Mouse (Mus musculus): ENCODE measurements around the gene Gngt2.
"Not testable (repeated sequence)": the region's sequence is repeated elsewhere in the genome, so short reads cannot be mapped to it uniquely, and the experiment has no call there.

Gngt2 gene

DNA sequence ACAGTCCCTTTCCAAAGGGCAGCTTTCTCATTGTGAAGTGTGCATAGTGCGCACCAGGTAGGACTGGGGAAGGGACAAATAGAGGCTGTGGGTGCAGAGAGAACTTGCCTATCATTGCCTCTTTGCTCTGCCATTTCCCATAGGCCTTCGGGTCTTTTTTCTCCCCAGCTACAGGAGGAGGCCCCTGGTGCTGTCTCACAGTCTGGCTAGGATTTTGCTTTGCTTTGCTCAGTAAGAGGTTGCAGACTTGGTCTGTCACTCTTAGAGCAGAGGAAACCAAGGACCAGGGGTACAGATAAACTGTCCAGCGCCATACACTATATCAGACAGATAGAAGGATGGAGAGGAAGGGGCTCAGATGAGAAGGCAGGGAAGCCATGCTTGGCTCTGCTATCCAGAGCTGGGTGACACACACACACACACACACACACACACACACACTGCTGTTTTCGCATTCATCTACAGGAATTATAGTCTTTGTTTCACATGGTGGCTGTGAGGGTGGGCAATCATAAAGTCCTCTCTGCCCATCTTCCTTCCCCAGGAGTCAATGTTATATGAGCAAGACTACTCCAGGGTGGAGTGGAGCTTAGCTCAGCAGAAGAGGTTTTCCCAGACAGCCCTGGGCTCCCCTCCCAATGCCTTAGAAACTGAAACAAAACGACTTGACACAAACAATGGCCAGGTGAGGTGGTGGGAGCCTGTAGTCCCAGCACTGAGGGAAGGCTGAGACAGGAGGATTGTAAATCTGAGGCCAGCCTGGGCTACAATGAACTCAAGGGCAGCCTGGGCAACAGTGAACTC lies 3.9 kb downstream of the Gngt2 start:
- no peak for DNase-seq (ENCODE audit: low spot score)

DNA sequence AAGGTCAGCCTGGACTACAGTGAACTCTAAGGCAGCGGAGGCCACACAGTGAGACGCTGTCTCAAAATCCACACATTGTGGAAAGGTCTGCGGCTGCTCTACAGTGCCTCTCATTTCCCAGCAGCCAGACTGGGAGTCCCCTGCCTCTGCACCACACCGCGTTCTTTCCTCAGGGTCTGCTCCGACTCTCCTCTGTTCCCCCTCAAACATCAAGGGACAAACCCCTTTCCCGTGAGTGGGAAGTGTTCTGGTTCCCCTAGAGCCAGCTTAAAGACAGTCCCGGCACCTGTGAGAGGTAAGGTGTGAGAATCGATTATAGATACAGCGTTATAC lies 4.4 kb downstream of the Gngt2 start:
- DNase-seq (ENCODE audit: low spot score): no peak

DNA sequence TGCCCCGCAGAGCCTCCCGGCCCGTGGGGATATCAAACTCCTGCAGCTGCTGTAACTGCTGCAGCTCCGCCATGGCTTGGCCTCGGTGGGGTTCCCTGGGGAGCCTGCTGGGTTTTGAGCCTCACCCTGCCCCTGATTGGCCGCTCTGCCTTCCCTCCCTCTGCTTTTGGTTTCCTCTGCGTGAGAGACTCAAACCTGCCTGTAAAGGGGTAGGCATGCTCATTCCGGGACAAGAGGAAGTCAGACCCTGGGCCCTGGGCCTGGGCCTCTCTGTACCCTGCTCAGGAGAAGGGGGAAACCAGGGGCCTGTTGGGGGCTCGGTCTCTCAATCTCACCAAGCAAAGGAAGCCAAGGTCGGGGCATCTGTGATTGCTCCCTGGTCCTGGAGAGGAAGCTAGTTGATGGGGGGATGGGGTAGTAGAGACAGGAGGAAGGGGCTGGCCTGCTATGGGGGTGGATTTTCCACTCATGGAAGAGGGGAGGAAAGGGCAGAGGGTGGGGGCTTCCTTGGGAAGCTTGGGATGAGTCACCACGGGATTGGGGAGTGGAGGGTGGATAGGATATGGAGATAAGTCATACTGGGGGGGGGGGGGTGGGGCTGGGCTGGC lies 5.2 kb downstream of the Gngt2 start, which contains the start of gene Abi3:
TSS of gene Abi3 (minus strand) at position 403 of the 608 bp plus-strand sequence.
- DNase-seq (ENCODE audit: low spot score): no peak

DNA sequence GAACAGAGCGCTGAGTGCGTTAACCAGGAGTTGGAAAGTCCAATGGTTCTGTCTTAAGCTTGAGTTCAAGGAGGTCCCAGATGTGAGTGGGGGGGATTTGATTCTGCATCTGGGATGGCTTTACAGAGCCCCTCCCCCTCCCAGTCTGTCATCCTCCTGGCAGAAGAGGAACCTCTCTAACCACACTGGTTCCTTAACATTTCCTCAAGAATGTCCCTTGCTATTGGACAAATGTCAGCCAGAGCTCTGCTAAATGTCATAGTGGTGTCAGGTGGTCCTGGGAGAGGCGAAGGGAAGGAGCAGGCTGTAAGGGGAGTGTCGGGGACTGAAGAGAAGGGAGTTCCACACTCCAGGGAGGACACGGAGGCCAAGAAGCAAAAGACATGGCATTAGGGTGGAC lies 5.9 kb downstream of the Gngt2 start:
- DNase-seq (ENCODE audit: low spot score): no peak

DNA sequence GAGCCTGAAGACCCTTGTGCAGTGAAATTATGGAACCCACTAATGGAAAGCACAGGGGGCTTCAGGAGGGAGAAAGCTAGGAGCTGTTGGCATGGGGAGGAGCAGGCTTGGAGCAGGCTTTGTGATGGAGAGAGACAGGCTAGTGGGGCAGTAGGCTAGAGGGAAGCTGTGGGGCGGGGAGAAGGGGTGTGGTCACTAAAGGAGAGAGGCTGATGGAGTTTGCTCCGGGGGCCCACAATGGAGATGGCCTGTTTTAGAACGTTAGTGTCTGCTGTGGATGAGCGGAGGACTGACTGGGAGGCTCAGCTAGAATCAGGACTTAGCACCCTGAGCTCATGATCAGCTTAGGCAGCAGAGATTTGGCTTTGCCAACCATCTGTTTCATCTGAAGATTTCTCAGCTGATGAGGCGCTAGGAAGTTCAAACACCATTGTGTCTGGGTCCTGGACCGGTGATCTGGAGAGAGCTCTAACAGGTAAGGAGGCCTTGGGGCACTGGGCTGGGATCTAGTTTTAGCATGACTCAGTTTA lies 6.5 kb downstream of the Gngt2 start:
- DNase-seq (ENCODE audit: low spot score): peak; percentile 22

DNA sequence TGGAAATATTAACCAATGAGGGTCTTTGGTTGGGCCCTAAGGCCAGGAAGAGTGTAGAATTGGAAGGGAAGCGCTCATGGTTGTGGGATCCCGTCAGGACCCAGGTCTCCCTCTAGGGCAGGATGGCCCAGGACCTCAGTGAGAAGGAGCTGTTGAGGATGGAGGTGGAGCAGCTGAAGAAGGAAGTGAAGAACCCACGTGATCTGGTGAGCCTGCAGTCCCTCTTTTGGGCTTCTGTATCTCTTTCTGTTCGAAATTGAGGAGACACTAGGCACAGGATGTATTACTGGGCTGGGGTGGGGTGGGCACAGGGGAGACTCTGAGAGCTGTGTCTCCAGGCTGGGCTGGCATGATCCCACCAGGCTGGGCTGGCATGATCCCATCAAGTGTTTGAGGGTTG lies 7.9 kb downstream of the Gngt2 start:
- DNase-seq (ENCODE audit: low spot score): no peak

DNA sequence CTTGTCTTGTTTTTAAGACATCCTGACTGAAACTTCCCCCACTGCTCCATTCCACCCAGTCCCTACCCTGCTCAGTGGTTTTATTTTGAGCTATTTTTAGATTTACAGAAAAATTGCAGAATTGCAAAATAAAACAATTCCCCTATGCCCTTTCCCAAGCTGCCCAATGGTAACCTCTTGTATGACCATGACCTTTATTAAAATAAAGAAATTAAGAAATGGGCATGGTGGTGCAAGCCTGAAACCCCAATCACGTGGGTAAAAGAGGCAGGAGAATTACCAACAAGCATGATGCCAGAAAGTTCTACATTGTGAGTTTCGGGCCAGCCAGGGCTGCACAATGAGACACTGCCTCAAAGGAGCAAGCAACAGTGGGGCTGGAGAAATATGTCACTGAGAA lies 13.9 kb downstream of the Gngt2 start:
- no peak for DNase-seq (ENCODE audit: low spot score)

DNA sequence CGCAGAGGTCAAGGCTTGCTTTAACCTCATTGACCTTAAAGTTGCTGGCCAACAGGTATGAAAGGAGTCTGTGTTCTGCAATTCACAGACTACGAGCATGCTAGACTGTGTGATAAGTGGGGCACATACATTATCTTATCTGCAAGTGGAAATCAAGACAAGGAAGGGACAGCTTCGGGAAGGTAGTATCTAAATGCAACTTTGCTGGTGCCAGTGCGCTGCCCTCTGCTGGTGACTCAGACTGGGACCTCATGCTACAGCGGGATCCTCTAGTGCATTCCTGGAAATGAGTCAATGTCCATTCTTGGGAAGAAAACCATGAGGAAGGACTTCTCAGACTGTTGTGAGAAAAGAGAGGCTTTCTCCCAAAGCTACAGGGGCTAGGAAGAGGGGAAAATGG lies 16.7 kb downstream of the Gngt2 start:
- DNase-seq (ENCODE audit: low spot score): peak; percentile 68

DNA sequence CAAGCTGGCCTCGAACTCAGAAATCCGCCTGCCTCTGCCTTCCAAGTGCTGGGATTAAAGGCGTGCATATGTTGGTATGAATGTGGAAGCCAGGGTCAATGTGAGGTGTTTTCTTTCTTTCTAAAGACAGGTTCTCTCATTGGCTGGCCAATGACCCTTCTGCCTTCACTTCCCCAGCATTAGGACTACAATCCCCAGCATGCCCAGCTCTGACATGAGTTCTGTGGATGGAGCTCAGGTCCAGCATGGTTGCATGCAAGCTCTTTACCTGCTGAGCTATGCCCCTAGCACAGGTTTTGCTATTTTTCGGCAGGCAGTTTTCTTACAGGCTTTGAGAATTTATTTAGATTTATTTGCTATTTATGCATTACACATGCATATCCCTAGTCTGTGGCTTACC lies 20.3 kb downstream of the Gngt2 start:
- DNase-seq (ENCODE audit: low spot score): no peak

DNA sequence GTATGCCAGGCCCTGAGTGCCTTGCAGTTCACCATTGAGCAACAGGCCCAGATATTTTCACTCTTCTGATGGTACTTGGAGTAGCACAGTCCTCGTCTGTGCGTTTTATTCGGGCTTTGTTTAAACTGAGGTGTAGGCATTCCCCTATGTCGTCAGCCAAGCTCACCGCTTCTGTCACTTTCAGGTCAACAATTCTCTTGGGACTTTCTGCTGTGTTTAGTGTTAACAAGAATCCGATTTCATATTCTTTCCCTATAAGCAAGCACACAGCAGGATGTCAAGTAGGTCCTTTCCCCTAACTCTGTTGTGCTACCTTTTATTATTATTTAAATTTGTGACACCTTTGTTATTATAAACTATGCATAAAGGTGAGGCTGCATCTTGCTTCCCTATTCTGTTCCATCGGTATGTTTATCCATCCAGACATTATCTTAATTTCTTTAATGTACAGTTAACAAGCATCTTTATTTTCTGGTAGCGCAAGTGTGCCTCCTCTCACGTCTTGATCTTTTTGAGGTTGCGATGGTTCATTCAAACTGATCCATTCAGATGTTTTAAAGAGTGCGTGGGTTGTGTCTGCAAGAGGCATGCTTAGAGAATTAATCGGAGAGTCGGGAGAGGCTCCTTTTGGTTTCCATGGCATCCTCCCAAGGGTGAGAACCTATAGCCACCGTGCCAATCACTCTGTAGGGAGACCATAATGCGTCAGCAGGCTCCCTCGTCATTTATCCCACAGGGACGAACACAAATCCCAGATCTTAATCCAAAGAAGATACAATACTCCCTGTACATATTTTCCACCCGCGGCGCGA lies 20.9 kb downstream of the Gngt2 start:
- peak; percentile 12 for DNase-seq (ENCODE audit: low spot score)

DNA sequence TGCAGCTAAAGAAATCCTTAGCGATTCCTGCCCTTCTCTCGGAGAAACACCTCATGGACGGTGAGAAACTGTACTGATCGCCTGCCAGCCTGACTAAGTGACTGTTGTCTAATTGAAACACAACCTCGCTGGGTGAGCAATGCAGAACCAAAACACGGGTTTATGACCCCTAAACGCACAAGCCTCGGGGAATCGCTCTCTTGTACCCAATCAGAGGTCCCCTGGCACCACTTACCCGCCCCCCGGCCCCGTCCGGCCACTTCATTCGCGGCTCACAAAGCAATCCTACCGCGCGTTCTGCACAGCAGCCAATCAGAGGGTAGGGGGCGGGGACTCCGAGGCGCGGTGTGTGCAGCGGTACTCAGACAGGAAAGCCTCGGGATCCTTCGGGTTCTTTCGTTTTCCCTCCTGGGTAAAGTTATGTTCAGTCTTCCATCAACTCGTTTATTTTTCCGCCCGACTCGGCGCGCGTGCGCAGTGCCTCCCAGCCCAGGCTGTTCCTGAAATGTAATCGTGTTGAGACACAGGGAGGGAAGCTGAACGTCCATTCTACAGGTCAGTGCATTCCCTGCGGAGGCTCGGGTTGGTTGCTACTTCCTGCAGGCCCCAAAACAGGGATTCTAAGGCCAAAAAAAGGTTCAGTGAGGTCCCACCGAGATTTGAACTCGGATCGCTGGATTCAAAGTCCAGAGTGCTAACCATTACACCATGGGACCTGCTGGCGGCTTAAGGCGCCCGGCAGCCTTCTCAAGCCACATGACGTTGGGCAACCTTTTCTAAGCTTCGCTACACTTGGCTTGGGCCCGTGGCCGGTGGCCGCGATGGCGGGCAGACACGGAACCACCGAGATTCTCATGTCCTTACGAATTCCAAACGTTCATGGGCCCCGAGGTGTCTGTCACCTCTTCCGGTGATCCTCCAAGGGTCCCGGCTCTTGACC lies 21.8 kb downstream of the Gngt2 start:
- peak; percentile 98 for DNase-seq (ENCODE audit: low spot score)

DNA sequence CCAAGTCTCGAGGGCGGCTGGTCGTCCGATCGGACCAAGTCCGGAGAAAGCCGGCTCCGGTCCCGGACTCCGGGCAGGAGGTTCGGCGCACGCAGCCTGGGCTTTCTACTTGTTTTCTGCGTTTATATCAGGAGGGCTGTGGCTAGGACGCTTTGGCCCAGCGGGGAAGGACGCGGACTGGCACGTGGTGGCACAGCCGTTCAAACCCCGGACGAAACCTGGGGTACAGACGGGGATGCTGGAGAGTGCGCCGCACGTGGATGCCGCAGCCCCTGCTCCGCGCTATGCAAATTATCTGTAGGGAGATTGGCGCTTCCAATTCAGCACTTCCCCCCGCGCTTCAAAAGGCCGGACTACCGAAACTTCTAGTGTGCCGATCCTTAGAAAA lies 22.4 kb downstream of the Gngt2 start:
- peak; percentile 79 for DNase-seq (ENCODE audit: low spot score)

DNA sequence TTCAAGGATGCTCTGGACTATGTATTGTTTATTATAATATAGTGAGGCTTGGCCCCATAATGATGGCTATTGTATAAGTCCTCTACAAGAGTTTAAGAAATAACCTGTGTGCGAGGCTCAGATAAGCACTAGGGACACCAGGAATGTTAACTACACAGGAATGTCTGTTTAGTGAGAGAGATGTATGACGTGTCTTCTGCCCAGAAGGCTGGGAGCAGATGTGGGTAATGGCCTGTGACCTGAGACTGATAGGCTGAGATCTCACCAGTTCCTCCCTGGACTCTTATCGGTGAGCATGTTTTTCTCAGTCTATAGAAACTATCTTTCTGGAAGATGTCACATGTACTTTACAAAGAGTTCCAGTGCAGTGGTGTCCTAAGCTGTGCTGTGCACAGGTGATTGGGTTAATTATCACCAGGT lies 23.1 kb downstream of the Gngt2 start:
- no peak for DNase-seq (ENCODE audit: low spot score)

DNA sequence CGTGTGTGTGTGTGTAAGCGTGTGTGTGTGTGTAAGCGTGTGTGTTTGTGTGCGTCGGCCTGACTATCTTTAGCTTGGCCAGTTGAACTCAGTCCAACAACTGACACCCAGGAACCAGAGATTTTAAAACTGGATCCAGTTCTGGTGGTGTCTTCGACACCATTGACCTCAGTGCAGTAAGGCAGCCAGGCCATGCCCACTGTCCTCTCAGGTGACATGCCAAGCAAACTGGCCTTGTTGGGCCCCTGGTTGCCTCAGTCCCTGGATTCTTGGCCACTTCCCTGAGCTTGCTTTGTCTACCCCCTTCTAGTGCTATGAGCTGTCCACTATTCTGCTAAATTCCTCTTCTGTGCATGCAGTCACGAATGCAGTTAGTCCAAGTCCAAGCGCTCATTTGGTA lies 24.4 kb downstream of the Gngt2 start:
- no peak for DNase-seq (ENCODE audit: low spot score)

DNA sequence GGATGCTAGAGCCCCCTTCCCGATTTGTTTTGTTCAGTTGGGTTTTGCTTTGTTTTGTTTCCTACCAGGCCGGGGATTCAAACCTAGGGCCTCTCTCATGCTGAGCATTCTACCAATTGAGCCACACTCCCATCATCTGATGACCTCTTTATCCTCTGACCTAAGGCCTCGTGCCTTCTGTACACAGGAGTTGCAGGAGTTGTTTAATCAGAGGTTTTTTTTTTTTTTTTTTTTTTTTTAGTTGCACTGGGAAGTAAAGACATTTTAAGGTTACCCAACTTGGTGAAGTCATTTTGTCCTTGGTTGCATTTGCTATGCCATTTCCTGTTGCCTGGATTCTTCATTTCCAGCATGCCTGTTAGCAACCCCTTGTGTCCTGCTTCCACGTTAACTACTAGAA lies 32.4 kb downstream of the Gngt2 start:
- no peak for DNase-seq (ENCODE audit: low spot score)

DNA sequence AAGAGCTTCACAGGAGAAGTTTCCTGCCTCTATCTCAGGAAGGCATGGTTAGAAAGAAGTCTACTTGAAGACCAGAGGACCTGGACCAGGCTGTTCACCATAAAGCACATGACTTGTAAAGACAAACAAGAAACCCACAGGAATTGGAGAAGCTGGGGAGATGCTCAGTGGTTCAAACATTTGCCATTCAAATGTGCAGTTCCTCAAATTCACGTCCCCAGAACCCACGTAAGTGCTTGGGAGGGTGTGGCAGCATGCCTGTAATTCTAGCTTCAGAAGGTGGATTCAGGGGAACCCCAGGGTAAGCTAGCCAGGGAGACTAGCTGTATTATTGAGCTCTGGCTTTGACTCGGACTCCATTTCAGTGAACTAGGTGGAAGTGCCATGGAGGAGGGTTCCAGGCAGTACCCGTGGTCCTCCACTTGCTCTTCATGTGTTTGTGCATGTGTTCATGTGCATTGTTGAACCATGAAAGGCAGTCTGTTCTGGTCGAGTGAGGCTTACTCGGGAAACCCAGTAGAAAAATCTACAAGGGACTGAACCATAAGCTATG lies 33.0 kb downstream of the Gngt2 start:
- DNase-seq (ENCODE audit: low spot score): no peak

DNA sequence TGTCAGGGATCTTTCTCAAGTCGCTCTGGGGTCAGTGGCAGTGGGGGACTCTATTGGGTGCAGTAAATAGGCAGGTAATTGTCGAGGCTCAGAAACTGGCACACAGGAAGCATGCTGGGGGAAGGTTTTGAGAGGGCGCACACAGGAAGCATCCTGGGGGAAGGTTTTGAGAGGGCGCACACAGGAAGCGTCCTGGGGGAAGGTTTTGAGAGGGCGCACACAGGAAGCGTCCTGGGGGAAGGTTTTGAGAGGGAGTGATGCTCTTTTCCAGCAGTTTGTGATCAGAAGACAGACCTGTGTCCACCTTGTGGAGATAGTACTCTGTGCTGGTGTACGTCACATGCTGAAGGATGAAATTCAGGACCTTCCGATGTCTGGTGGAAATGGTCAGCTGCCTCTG lies 38.8 kb downstream of the Gngt2 start:
- no peak for DNase-seq (ENCODE audit: low spot score)

DNA sequence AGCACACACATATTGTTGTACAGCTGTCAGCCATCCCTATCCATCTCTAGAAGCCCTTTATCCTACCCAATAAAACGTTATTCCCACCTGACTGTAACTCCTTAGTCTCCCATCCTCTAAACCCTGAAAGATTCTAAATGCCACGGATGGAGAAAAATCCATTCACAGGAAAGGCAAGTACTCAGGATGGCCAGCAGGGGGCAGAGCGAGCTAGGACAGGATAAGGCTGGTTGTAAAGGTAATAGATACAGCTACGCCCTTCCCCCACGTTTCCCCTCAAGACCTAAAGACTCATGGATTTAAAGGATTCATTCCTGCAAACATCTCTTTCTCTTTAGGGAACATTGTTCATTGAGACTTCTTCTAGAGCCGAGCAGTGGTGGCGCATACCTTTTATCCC lies 39.3 kb downstream of the Gngt2 start:
- DNase-seq (ENCODE audit: low spot score): peak; percentile 85

DNA sequence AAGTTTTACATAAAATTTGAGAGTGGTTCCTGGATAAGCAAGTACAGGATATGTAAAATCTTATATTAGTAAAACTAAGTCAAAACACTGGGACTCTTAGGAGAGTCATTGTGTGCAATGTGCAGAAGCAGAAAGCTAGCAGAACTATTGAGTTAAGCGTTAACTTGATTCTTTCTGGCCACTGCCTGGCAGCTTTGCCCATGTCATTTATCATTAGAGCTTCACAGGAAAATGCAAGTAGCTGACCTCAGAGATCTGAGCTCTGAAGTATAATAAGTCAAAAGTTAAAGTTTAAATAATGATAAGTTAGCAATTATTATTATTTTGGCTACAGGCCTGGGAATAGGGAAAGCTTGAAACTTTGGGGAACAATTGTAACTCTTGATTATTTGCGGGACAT lies 42.8 kb downstream of the Gngt2 start:
- not testable (repeated sequence) for DNase-seq (ENCODE audit: low spot score)

DNA sequence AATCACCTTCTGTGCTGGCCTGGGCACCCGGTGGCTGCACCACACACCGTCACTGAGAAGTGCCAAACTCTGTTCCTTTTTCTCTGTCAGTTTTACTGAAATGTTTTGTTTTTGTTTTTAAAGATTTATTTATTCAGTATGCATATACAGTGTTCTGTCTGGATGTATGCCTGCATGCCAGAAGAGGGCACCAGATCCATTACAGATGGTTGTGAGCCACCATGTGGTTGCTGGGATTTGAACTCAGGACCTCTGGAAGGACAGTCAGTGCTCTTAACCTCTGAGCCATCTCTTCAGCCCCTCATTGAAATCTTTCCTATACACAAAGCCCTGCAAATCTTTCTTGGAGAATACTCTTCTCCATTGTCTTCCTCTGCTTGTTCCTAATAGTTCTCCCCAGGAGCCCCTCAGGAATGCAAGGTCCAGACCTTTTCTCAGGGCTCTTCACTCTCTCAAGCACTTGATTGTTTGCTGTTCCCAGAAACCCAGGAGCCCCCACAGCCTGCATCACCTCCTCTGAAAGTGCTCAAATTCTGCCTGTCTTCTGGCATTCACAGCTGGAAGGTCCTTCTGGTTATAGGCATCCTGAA lies 53.5 kb downstream of the Gngt2 start:
- no peak for DNase-seq (ENCODE audit: low spot score)

All from retina, embryonic 14.5 days (tissue).